Mouse (Mus musculus): Measurements from ENCODE around the gene Wtip.

DNA sequence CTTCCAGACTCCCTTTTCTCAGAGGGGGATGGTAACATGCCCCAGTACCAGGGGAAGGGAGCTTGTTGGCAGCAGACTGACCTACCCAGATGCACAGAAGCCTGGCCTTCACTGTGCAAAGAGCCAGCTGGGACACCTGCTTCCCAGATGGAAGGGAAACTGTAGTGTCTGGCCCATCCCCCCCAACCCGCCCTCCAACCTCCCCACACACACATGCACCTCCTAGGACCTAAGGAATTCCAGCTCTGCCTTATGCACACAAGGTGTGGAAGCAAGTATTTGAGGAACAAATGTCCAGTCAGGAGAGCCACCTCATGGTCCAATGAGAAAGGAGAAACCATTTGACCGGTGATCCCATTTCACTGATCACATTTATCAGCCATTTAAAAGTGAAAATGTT is 1.3 kb upstream of the Wtip start:
- TF ChIP-seq POLR2A (IDR thresholded peaks at IDR 0.05; ENCODE audit: insufficient read depth, low read depth, low read length) (no peak), CTCF (IDR thresholded peaks at IDR 0.05; ENCODE audit: insufficient read depth, low read depth, low read length) (no peak)

Data from olfactory bulb, adult 2 months (tissue).